Mouse (Mus musculus) right cerebral cortex, adult 18-20 months (tissue): ENCODE data around the gene Gm11114.

Experiments used
- DNase-seq: peaks from one replicate; pipeline ENCODE4 v3.0.0; 2022; ENCODE audit warnings: mixed read lengths

Gene Gm11114

DNA sequence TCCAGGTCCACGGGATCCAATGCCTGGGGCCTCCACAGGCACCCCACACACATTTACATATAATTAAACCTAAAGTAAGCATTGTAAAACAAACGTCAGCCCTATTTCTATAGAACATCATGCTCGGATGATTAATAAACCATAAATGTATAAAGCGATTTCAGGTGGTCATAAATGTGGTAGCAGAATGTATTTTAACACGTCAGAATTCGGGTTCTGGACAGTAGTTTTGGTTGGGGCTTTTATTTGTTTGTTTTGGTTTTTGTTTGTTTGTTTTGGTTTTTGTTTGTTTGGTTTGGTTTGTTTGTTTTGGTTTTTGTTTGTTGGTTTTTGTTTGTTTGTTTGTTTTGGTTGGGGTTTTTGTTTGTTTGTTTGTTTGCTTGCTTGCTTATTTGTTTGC is at the start of gene Gm11114:
Gene Gm11114, plus strand, starts transcription at position 301 of the 400 bp plus-strand sequence.
- DNase-seq: no peak

DNA sequence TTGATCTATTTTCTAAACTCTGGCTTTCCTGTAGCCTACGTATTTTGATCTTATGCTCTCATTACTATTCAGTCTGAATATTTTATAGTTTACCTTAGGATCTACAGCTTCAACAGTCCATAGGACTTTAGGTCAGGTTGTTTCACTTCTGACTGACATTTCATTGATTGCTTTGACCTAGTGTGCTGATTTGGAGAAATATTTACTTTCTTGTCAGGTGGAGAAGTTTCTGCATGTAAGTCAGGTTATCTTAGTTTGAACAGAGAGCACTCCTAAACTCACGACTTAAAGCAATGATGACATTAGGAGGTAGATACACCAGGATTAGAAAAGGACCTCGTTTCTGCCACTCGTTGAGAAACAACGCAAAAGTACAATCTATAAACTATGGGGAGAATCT is 45.7 kb upstream of the Gm11114 start:
- DNase-seq: no peak

DNA sequence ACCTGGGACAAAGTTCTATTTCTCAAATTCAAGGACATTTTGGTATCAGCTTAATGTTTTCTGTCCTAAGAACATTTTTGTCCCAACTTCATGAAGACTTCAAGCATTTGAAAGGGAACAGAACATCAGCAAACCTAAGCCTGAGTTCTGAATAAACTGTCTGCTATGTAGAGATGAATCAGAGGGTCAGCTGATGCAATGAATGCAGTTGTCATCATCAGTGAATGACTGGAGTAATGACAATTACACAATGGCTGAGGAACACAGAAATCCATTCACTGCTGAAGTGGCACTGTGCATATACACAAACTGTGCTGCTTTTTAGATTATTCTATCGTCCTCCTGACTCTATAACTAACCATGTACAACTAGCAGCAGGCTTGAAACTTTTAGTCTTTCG is 38.5 kb upstream of the Gm11114 start:
- DNase-seq: no peak

DNA sequence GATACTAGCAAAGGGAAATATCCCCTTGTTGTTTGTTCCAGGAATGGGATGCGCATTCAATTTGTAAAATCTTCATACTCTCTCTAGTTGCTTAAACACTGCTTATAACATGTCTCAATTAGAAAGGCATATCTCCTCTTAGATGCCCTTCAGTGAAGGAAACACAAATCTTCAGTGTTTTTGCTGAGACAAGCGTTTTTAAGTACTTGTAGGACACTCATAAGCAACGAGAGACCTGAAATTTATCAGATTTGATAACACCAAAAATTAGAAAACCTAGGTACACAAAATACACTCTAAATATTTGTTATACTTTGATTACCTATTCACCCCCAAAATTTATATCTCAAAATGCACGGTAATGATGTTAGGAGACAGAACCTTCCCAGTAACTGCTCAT is 9.7 kb upstream of the Gm11114 start:
- DNase-seq: no peak

DNA sequence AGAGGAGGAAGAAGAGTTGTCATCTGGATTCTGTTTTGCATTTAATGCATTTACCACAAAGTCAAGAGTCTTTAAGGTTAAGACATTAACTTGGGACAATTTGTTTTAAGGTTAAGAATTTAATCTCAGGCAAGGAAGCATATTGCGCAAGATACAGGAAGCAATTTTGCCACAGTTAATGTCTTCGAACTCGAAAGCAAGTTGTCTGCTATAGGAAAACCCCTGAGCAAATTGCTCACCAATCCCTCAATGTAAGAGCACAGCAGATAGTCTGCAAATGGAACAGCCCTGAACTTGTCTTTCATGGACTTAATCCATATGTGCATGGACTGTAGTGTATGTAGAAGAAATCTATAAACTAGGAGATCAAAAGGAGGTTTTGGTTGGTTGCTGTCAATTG is 9.2 kb upstream of the Gm11114 start:
- no peak for DNase-seq

DNA sequence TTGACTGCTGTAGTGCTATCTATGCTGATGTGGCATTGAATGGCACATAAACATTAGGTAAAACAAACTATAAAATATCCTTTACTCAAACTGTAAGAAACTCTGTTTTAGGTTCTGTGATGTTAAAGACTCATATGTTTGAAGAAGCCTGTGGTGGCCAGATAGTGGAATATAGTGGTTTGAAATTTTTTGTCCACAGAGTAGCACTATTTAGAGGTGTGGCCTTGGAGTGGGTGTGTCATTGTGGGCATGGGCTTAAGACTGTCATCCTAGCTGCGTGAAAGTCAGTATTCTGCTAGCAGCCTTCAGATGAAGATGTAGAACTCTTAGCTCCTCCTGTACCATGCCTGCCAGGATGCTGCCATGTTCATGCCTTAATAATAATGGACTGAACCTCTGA is 3.5 kb downstream of the Gm11114 start:
- no peak for DNase-seq

DNA sequence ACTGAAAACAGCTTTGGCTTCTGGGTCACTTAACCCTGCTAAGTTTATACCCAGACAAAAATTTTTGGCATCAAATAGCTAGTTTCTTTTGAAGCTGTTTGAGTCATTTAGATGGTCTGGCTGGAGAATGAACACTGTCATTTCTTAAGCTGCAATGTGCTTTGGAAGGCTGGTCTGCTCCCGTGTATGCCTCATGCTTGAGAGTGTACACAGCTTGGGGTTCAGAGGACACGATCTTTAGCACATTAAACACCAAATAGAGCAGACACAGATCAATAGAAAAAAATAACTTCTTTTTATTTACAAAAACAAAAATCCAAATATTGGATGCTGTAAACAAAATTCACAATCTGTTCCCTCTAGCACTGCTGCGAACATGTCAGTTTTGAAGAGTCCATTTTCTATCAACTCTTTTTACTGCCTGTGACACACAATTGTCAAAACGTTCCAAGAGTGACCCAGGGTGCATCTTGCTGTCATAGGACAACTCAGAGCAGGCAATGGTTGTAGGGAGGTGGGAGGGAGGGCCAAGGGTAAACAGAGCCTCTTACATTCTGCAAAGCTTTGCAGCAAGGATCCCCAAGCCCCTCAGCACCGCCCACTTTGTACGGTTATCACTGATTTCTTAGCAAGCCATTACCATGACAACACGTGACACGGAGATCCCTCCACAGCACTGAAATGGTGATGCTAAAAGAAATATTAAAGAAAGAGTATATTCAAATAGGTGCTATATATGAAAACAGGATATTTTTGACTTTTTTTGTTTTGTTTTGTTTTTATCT is 7.8 kb downstream of the Gm11114 start:
- no peak for DNase-seq

DNA sequence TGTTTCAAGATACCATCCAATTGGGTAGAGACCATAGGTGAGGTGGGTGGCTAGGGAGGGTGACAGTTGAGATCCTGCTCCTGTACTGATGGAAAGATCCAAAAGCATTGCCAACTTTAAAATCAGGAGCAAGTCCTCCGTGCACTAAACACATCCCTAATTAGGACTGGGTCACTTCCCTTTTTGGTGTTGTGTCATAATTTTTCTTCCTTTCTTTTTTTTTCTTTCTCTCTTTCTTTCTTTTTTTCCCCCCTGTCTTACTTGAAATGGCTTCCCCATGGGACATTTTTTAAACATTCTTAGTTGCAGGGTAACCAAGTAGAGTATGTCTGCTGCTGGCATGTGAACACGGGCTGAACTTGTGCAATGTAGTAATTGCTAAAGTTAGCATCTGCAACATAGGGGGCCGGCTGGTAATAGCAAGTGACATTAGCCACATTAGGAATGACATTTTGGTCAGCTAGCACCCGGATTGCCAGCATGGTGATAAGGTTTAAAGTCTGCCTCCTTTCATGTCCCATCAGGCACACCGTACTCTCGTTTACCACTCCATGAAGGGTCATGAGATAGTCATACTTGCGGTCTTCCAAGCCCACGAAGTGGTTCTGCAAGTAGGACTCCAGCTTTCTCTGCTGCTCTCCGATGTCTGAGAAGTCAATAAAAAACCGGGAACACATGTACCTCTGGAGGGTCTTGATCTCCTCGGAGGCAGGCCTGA is 11.7 kb downstream of the Gm11114 start:
- no peak for DNase-seq

DNA sequence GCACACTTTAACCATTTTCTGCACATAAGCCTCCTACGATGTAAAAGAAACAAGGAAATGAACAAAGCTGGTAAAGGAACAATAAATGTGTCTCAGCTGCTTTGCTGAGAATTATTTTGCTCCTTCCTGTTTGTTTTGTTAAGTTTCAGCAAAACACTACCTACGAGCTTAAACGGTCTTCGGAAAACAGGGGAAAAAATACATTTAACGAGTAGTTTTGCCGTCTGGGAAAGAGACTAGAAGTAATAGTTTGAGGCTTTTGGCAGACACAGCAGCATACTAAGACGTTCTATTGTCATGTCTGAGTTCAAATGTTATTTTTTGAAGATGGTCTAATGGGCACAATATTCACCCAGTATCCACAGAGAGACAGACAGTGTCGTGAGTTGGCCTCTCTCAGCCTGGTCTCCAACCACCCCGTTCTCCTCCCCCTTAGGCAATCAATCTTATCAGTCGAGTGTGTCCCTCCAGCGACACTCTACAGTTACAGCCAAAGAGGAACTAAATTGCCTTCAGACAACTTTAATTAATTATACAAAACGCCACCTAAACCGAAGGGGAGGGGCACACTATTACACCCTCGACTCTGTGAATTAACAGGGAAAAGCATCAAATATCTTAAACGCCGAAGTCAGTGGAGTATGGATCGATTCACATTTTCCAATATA is 12.8 kb downstream of the Gm11114 start:
- no peak for DNase-seq

DNA sequence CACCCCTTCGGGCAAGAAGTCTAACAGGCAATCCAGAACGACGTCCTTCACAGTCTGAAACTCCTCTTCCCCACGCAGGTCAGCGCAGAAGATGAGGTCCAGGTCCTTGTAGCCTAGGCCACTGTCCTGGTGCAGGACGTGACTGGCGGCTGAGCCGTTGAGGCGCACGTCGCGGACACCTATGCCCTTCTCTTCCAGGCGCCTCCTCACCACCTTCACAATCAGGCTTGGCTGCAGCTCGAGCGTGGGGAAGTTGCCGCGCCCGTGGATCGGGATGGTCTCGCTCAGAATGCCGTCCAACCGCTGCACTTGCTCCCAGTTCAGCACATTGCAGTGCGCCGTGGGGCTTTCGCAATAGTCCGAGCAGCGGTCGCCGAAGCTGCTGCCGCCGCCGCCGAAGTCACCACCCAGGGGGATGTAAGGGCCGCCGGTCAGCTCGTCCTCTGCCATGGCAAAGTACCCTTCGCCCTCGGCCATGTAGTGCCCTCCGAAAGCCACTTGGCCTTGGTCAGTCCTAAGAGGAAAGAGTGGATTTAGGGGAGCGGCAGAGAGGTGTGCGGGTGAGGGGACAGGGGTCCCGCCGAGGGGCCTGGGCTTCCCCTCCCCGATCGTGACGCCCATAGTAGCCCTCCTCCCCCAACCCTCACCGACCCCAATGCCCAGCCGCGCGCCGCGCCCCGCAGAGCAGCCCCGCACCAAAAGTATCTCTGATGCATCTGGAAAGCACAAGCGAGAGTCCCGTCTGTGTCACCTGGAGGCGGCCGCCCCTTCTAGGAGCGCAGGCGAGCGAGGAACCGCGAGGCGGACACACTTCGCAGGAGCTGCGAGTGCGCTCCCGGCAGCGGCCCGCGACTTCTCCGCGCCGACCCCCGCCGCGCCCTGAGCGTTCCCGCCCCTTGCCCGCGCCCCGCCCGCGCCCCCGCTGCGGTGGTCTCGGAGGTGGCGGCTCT is 14.0 kb downstream of the Gm11114 start:
- DNase-seq: no peak

DNA sequence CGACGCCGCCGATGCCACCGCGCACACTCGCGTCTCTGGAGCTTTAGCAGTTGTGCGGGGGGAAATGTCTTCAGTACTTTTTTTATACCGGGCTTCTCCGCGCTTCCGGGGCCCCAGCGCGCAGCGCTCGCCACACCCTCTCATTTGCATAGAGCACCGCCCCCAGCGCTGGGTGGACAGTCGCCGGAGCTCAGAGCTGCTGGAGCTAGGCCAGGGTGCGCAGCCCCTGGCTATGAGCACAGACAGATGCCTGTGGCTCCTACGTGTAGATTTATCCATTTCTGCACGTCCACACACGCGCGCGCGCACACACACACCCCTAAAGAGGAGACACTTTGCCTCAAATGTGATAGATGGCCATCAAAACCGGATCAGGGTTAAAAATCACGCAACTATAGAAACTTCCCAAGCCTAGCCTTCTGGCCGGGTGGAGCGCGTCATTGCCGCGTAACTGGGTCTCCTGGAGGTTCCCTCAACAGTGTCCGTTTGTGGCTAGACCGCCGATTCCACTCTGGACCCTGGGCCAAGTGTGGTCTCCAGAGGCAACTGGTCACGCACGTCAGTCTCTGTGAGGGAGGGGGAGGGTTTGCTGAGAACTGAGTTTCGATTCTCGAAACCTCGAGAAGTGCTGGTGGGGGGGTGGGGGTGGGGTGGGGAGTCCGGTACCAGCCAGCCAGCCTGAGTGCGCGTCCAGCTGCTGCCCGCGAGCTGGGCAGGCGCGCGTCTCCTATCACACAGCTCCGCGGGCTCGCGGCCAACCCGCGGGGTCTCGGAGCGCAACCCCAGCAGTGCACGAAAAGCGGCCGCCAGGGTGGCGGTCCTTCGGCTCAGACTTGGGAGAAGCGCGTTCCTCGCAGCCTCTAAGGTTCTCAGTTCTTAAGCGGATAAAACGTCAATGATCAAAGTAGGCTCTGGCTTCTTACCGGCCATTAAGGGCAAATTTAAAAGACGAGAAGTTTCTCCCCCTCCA is 15.0 kb downstream of the Gm11114 start, which contains the start of gene Tent5a:
Gene Tent5a, minus strand, starts transcription at position 107 of the 970 bp plus-strand sequence.
- DNase-seq: peak; percentile 56

DNA sequence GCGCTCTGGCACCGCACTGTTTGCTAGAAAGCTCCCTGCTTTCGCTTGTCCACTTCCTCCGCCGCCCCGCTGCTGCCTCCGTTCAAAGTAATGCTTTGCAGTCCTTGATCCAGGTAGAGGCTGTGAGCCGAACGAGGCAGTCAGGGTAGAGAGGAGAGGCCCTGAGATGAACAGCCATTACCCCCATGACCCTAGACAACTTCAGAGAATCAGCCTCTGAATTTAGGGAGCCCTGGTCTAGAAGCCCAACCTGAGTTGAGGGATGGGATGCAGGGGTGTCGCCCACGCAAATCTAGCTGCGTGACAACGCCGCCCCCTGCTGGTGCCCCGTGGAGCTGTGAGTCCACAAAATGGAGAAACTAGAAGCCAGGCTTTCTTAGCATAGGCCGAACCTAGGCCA is 15.7 kb downstream of the Gm11114 start:
- peak; percentile 71 for DNase-seq

DNA sequence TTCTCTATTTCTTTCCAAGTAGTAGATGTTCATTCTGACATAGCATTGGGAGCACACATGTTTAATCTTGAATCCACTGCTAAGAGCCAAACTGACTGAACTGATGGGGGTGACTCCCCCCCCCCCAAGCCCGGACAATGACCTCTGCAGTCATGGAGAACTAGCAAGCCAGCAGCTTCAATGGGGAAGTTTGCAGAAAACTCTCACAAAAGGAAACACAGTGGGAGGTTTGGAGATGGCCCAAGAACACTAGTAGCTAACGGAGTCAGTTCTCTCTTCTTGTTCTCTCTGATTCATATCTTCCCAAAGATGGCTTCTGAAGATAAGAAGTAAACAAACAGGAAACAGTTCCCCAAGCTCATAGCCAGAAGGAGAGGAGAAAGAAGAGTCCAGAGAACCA is 18.9 kb downstream of the Gm11114 start:
- no peak for DNase-seq

DNA sequence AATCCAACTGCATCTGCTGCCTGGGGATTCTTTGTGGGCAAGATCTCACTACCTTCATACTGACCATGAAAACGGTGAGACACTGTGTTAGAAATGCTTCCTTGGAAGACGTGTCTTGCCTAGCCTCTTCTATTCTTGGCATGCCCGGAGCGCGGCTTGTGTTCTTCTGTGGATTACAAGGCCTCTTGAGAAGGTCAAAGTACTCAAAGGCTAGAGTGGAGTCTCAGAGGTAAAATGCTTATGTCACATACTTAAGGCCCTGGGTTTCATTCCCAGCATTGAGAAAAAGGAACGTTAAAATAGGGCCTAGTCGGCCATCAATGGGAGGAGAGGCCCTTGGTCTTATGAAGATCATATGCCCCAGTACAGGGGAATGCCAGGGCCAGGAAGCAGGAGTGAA is 23.5 kb downstream of the Gm11114 start:
- no peak for DNase-seq

DNA sequence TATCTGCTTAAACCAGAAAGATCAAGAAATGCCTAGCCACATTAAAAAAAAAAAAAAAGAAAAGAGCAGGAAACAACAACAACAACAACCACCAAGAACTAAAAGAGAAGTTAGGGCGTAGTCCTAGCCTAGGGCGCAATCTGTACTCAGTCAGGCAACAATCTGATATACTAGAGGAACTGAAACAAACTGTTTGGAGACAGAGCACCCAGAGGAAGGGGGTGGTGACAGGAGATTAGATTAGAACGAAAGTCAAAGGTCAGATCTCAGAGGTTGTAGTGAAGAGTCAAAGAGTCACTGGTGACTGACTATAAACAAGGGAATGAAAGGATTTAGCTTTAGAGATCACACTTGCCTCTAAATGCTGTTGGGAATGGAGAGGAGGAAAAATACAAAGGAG is 27.7 kb downstream of the Gm11114 start:
- DNase-seq: no peak

DNA sequence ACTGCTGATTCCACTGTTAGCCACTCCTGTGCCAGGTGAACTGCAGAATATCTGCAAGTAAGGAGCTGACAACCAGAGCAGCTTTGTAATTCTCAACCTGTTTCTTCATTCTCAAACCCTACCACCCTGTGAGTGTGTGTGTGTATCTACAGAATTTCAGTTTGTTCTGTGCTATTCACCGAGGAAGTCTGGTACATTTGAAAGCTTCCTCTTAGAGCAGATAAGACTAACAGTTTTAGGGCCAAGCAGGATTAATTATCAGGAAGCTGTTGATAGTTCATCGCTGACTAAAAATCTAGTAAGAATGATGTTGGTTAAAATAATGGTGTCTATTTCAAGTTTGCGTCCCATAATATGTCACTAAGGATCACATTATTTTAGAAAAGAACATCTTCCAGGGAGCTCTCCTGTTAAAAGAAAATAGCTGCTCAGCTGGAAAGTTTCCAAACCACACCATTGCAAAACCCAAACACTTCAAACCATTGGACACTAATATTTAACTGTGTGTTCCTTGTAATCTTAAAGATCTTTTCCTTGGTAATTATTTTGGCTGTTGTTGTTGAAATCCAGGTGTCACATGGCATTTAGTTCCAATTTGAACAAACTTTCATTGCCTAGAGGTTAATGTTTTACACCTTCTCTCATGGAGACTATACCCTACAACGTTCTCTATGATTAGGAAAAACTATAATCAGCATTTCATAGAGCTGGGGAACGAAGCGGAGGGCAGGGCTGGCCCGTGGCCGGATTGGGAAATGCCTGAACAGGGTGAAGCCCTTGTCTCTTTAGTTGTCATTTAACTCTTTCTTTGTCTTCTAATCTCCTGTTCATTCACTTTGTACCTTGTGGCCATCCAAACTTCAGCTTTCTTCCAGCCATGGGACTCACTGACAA is 30.6 kb downstream of the Gm11114 start:
- DNase-seq: no peak

DNA sequence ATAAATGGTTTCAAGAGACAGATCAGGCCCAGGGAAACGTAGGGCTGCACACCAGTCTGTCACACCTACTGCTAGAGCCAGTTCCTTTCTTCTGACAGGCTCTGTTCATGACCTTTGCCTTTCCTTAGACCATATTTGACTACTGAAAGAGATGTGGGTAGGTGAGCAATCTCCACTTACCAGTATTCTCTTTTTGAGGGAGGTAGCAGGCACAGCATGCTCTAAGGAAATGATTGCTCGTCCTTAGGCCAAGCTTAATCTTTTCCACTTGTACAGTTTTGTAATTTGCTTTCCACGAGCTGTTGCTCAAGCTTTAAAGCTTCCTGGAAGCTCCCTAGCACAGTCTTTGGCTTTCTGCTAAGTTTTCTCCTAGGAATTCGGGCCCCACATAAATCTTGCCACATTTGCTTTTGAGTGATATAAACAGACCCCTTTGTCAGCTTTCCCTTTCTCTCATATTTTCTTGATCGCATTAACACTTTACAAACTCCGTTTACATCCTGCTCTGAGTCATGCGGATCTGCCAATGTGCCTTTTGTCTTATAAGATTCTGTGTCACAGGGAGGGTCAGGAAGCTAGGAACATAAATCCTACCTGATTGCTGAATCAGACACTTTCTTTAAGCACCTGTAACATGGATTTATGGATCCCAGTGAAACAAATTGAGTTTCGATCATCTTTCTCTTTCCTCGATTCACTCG is 35.4 kb downstream of the Gm11114 start:
- no peak for DNase-seq

DNA sequence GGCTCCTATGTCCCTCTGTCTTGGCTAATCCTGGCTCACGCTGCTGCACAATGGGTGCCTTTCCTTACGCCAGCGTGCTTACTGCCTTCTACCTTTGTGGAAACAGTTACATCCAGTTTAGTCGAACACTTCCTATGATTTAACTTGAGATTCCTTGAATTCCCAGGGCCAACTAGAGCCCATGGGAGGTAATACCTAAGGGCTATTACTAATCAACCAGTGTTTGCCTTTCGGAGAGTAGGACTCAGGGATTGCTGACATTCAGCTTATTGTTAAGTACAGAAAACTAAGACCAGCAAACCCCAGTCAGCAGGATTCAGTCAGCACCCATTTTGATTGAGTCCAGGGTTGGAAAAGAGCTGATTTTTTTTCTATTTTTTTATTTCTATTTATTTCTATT is 43.0 kb downstream of the Gm11114 start:
- DNase-seq: no peak

DNA sequence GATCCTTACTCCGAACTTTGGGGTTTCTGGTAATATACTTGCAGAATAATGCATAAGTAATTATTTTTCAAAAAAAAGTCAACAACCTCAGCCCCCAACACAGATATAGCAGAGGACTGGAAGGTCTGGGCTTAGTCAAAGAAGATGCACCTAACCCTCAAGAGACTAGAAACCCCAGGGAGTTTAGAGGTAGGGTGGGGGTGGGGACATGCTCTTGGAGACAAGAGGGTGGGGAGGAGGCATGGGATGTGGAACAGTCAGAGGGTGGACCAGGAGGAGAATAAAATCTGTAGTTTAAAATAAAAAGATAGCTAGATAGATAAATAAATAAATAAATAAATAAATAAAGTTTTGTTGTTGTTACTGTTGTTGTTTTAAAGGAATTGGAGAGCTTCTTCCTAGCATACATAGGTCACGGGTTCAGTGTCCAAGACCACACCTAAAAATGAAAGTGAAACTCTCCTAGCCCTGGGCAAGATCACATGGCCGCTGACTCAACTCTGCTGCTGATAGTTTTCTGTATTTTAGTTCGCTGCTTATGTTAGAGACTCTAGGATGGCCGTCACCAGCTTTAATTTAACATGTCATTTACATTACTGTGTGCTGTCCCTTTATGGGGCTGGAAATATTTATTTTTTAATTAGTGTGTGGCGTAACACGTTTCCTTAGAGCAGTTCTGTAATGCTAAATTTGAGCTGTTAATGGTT is 44.7 kb downstream of the Gm11114 start:
- DNase-seq: no peak
